Mouse (Mus musculus): ENCODE measurements at regions not wholly inside any gene's neighbourhood (a gene's known extent, or its start where the extent isn't known, plus 50 kb on each side); places are given as distances from the start of the nearest gene placed in this dataset.

GRCm38 (mm10) chr7:119089931-119090330 lies 94.5 kb downstream of the Gpr139 start:
- no peak for DNase-seq (ENCODE audit: low spot score in 2 of 2)

GRCm38 (mm10) chr7:119088537-119088936 lies 93.5 kb upstream of the Gprc5b start:
- DNase-seq (ENCODE audit: low spot score in 2 of 2): no peak

GRCm38 (mm10) chr7:119087723-119088419 lies 92.9 kb upstream of the Gprc5b start:
- no peak for DNase-seq (ENCODE audit: low spot score in 2 of 2)

- no peak for DNase-seq (ENCODE audit: low spot score in 2 of 2)
Measured at GRCm38 (mm10) chr7:119085696-119086451, 90.9 kb upstream of the Gprc5b start.

GRCm38 (mm10) chr7:119076712-119077619 lies 82.0 kb upstream of the Gprc5b start:
- no peak for DNase-seq (ENCODE audit: low spot score in 2 of 2)

GRCm38 (mm10) chr7:119066026-119066425 lies 71.0 kb upstream of the Gprc5b start:
- DNase-seq (ENCODE audit: low spot score in 2 of 2): peak in 1 of 2 experiments; percentile 2
